Mouse (Mus musculus) kidney, embryonic 16.5 days (tissue): ENCODE data around the gene Sbsn. TPM values are rescaled to one million over a fixed set of nuclear protein-coding genes. Genes with fewer than 3 reads are reported as not detected.

Experiments
- ATAC-seq: fragments of 200-750 bp; cut with Nextera tagmentation; 2 replicates; pipeline ENCODE4 v1.8.0; 2017; ENCODE audit warnings: moderate TSS enrichment; ENCODE audit not compliant: low FRiP score, low TSS enrichment
- H3K27ac ChIP-seq: fragments of 300-500 bp; sonication (generic); 2 replicates; pipeline ENCODE4 v1.5.1; 2014; ENCODE audit warnings: low read length
- H3K27me3 ChIP-seq: fragments of 300-500 bp; sonication (generic); 2 replicates; pipeline ENCODE4 v1.6.1; 2014; ENCODE audit warnings: low read length, control low read depth, mixed read lengths; ENCODE audit not compliant: insufficient read depth
- H3K36me3 ChIP-seq: fragments of 300-500 bp; sonication (generic); 2 replicates; pipeline ENCODE4 v1.6.1; 2014; ENCODE audit warnings: low read length, control low read depth, mixed read lengths; ENCODE audit not compliant: insufficient read depth
- H3K4me1 ChIP-seq: fragments of 300-500 bp; sonication (generic); 2 replicates; pipeline ENCODE4 v1.6.1; 2014; ENCODE audit warnings: low read length, control low read depth, mixed read lengths; ENCODE audit not compliant: insufficient read depth
- H3K4me2 ChIP-seq: fragments of 300-500 bp; sonication (generic); replicated peaks from 2 replicates; pipeline ENCODE4 v1.6.1; 2014; ENCODE audit warnings: low read depth, low read length
- H3K4me3 ChIP-seq: fragments of 300-500 bp; sonication (generic); 2 replicates; pipeline ENCODE4 v1.5.1; 2014; ENCODE audit warnings: mild to moderate bottlenecking, low read length
- H3K9ac ChIP-seq: fragments of 300-500 bp; sonication (generic); replicated peaks from 2 replicates; pipeline ENCODE4 v1.6.1; 2014; ENCODE audit warnings: low read length
- H3K9me3 ChIP-seq: fragments of 300-500 bp; sonication (generic); 2 replicates; pipeline ENCODE4 v1.6.1; 2016; ENCODE audit warnings: low read length, control low read depth
- WGBS: fragments of 180-500 bp; shearing (Covaris S2); extraction: QIAGEN DNeasy Blood & Tissue Kit; methylation state at CpG from one replicate; pipeline ENCODE4 v1.1.7; 2014; 5-methylcytosine and 5-hydroxymethylcytosine counted together
- polyA plus RNA-seq: library from polyadenylated mRNA; unstranded; fragments of >200 nt; fragmentation: Nextera tagmentation; extraction: Ambion mirVana; gene quantifications from 2 replicates; pipeline ENCODE4 v1.2.1, GENCODE M21; 2015

Sbsn gene
- polyA plus RNA-seq, 1 experiment from 2014 or later, result 2.3 TPM

- Histone ChIP-seq H3K4me3 (no peak overlapping the region), H3K4me2 (no peak overlapping the region), H3K27ac (no peak overlapping the region), H3K9ac (no peak overlapping the region), H3K9me3 (no peaks in the 10 kb centered on the region), H3K27me3 (no peaks in the 10 kb centered on the region), H3K36me3 (no peaks in the 10 kb centered on the region), H3K4me1 (no peaks in the 10 kb centered on the region)
- whole genome bisulfite sequencing, result 92% methylated on average over 1 of the region's 1 CpGs
- no peak for ATAC-seq
These were observed 26.6 kb downstream of the Sbsn start for GRCm38 (mm10) chr7:30777911-30778310.

- ATAC-seq, result no peak
- no peak overlapping the region for H3K4me2 ChIP-seq
These were observed 30.5 kb downstream of the Sbsn start for GRCm38 (mm10) chr7:30781792-30782191.

DNA sequence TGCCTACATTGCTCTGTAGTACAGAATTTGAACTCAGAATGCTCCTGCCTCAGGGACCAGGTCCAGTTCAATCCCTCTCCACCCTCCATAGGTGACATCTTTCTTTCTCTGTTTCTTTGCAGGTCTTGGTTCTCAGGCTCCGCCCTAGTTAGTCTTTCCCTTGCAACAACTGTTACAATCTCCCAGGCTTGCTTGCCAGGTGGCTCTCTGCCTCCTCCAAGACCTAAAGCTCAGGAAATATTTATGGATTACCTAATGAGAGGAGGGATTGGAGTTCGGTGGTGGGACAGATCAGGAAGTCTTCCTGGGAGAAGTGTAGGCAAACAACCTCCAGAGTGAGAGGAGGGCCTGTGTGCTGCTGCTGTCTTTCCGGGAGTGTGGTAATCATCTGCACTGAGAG is 31.4 kb downstream of the Sbsn start:
- Histone ChIP-seq H3K9ac (no peak overlapping the region), H3K27me3 (no peaks in the 10 kb centered on the region), H3K36me3 (no peaks in the 10 kb centered on the region), H3K9me3 (no peaks in the 10 kb centered on the region), H3K27ac (no peak overlapping the region), H3K4me3 (no peak overlapping the region), H3K4me1 (no peaks in the 10 kb centered on the region), H3K4me2 (no peak overlapping the region)
- WGBS, result 60% methylated on average over 3 of the region's 3 CpGs
- no peak for ATAC-seq

More at GRCm38 (mm10) chr7:30781792-30782191, 30.5 kb downstream of the Sbsn start:
- Histone ChIP-seq H3K36me3 (no peaks in the 10 kb centered on the region), H3K4me1 (no peaks in the 10 kb centered on the region), H3K9me3 (no peaks in the 10 kb centered on the region), H3K27me3 (no peaks in the 10 kb centered on the region), H3K9ac (no peak overlapping the region), H3K27ac (no peak overlapping the region), H3K4me3 (no peak overlapping the region)
- WGBS, result 69% methylated on average over 4 of the region's 4 CpGs

- Histone ChIP-seq H3K9me3 (no peaks in the 10 kb centered on the region), H3K27ac (no peak overlapping the region), H3K36me3 (no peaks in the 10 kb centered on the region), H3K4me1 (no peaks in the 10 kb centered on the region), H3K9ac (no peak overlapping the region), H3K4me2 (no peak overlapping the region), H3K27me3 (no peaks in the 10 kb centered on the region), H3K4me3 (no peak overlapping the region)
- 59% methylated on average over 1 of the region's 1 CpGs for WGBS
- ATAC-seq, result no peak
These were observed 33.9 kb downstream of the Sbsn start for GRCm38 (mm10) chr7:30785154-30785553.

- Histone ChIP-seq H3K4me1 (no peaks in the 10 kb centered on the region), H3K27ac (no peak overlapping the region), H3K4me3 (no peak overlapping the region), H3K9me3 (no peaks in the 10 kb centered on the region), H3K27me3 (no peaks in the 10 kb centered on the region), H3K9ac (no peak overlapping the region), H3K4me2 (no peak overlapping the region), H3K36me3 (no peaks in the 10 kb centered on the region)
- ATAC-seq, result no peak
- WGBS, result 62% methylated on average over 13 of the region's 13 CpGs
These were observed 34.7 kb downstream of the Sbsn start for GRCm38 (mm10) chr7:30785721-30786546.

DNA sequence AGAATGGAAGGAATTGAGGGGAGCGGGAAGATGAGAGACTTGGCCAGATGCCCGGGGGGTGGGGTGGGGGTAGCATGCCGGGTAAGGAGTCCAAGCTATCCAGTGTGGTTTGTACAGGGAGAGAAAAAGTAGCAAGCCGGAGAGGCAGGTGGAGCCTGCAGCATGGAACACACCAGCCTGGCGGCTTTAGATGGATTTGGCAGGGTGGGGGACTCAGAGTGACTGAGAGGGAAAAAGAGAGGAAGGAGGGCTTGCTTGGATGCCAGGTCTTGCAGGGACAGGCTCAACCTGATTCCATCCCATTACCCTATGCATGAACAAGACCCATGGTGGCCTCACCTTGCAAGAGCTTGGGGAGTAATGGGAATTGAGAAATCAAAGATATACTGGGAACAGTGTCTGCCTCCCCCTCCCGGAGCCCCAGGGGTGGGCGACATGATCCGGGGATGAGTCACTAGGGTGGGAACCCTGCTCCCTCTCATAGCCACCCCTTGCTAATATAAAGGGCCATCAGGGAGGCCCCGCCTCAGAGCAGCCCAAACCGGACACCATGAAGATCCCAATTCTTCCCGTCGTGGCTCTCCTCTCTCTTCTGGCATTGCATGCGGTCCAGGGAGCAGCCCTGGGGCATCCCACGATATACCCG is 36.2 kb downstream of the Sbsn start, which contains the start of gene Krtdap:
TSS of gene Krtdap (plus strand) at position 520 of the 646 bp plus-strand sequence.
- ATAC-seq, result no peak
- Histone ChIP-seq H3K4me3 (no peak within 1 kb of the TSS), H3K4me1 (no peaks in the 10 kb centered on the region), H3K4me2 (no peak within 1 kb of the TSS), H3K27ac (no peak within 1 kb of the TSS), H3K9ac (no peak within 1 kb of the TSS), H3K9me3 (no peaks in the 10 kb centered on the region), H3K36me3 (no peaks in the 10 kb centered on the region), H3K27me3 (no peaks in the 10 kb centered on the region)
- WGBS, result 45% methylated on average over 15 of the region's 15 CpGs

DNA sequence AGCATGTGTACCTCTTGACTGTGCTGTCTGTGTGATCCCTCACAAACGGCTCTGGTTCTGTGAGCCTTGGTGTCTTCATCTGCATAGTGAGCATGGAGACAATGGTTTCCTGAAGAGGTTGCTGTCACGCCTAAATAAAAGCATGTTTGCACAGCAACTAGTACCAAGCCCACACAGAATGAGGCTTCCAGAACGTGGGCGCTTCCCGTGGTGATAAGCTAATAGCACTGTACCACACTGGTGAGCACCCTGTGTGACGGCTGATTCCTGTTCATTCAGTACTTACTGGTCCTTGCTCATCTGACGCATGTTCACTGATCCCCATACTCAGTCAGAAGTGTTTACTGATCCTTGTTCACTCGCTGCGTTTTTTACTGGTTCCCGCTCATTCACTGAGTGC is 38.9 kb downstream of the Sbsn start:
- H3K4me1 ChIP-seq, result no peaks in the 10 kb centered on the region
- no peaks in the 10 kb centered on the region for H3K9me3 ChIP-seq
- H3K4me3 ChIP-seq, result no peak overlapping the region
- no peak overlapping the region for H3K4me2 ChIP-seq
- no peak overlapping the region for H3K9ac ChIP-seq
- no peak for ATAC-seq
- no peak overlapping the region for H3K27ac ChIP-seq
- H3K36me3 ChIP-seq, result no peaks in the 10 kb centered on the region
- no peaks in the 10 kb centered on the region for H3K27me3 ChIP-seq
- 82% methylated on average over 10 of the region's 10 CpGs for whole genome bisulfite sequencing

GRCm38 (mm10) chr7:30791921-30792320 is 40.6 kb downstream of the Sbsn start:
- no peak for ATAC-seq
- no peaks in the 10 kb centered on the region for H3K36me3 ChIP-seq
- no peaks in the 10 kb centered on the region for H3K27me3 ChIP-seq
- WGBS, result 32% methylated on average over 9 of the region's 9 CpGs
- no peak overlapping the region for H3K27ac ChIP-seq
- no peaks in the 10 kb centered on the region for H3K4me1 ChIP-seq
- H3K4me3 ChIP-seq, result no peak overlapping the region
- no peaks in the 10 kb centered on the region for H3K9me3 ChIP-seq
- H3K9ac ChIP-seq, result no peak overlapping the region
- no peak overlapping the region for H3K4me2 ChIP-seq

- Histone ChIP-seq H3K36me3 (no peaks in the 10 kb centered on the region), H3K4me2 (no peak overlapping the region), H3K9ac (no peak overlapping the region), H3K4me1 (no peaks in the 10 kb centered on the region), H3K27me3 (no peaks in the 10 kb centered on the region), H3K4me3 (no peak overlapping the region), H3K27ac (no peak overlapping the region), H3K9me3 (0 out of 2 replicates have a peak, but pooled peaks cover 1% of the 10 kb centered on the region)
- ATAC-seq, result no peak
These were observed 43.6 kb downstream of the Sbsn start for GRCm38 (mm10) chr7:30794921-30795320.

DNA sequence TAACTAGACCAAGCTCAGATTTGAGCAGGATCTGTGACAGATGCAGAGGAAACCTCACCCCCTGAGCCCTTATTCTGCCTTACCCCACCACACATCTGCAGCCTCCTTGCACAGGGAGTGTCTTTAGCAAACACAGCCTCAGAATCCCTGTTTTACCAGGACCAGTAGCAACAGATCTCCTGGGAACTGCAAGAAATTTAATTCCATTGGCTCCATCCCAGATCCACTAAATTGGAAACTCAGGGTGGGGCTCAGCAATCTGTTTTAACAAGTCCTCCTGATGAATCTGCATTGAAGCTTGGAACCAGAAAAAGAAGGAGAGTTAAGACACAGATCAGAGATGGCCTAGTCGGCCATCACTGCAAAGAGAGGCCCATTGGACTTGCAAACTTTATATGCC is 45.5 kb downstream of the Sbsn start:
- no peaks in the 10 kb centered on the region for H3K4me1 ChIP-seq
- H3K27me3 ChIP-seq, result no peaks in the 10 kb centered on the region
- H3K9me3 ChIP-seq, result peaks cover 11% of the 10 kb centered on the region; the same call in 1 of the 2 replicates
- no peak overlapping the region for H3K9ac ChIP-seq
- H3K4me2 ChIP-seq, result no peak overlapping the region
- H3K36me3 ChIP-seq, result no peaks in the 10 kb centered on the region
- H3K4me3 ChIP-seq, result no peak overlapping the region
- no peak for ATAC-seq
- WGBS, result 75% methylated on average over 1 of the region's 1 CpGs
- H3K27ac ChIP-seq, result no peak overlapping the region
